Mouse (Mus musculus) intestine, postnatal 0 days (tissue): ENCODE results near the gene Zbtb7b. TPM values are rescaled to one million over a fixed set of nuclear protein-coding genes. Genes with fewer than 3 reads are reported as not detected.

Experiments used
- ATAC-seq: fragments of 200-750 bp; cut with Nextera tagmentation; 2 replicates; pipeline ENCODE4 v1.8.0; 2017; ENCODE audit warnings: mild to moderate bottlenecking, moderate TSS enrichment, moderate library complexity
- H3K27ac ChIP-seq: fragments of 300-500 bp; sonication (generic); 2 replicates; pipeline ENCODE4 v1.5.1; 2014; ENCODE audit warnings: mild to moderate bottlenecking, low read depth, low read length, moderate library complexity
- H3K27me3 ChIP-seq: fragments of 300-500 bp; sonication (generic); replicated peaks from 2 replicates; pipeline ENCODE4 v1.6.1; 2014; ENCODE audit warnings: low read length, mixed read lengths; ENCODE audit not compliant: control insufficient read depth, insufficient read depth
- H3K36me3 ChIP-seq: fragments of 300-500 bp; sonication (generic); 2 replicates; pipeline ENCODE4 v1.6.1; 2014; ENCODE audit warnings: mild to moderate bottlenecking, moderate library complexity; ENCODE audit not compliant: control insufficient read depth, insufficient read depth
- H3K4me1 ChIP-seq: fragments of 300-500 bp; sonication (generic); replicated peaks from 2 replicates; pipeline ENCODE4 v1.6.1; 2014; ENCODE audit warnings: antibody characterized with exemption, low read length, mixed read lengths; ENCODE audit not compliant: control insufficient read depth, insufficient read depth
- H3K4me2 ChIP-seq: fragments of 300-500 bp; sonication (generic); replicated peaks from 2 replicates; pipeline ENCODE4 v1.6.1; 2014; ENCODE audit warnings: low read depth, mild to moderate bottlenecking, moderate library complexity
- H3K4me3 ChIP-seq: fragments of 300-500 bp; sonication (generic); 2 replicates; pipeline ENCODE4 v1.5.1; 2014; ENCODE audit warnings: low read depth, low read length
- H3K9ac ChIP-seq: fragments of 300-500 bp; sonication (generic); 2 replicates; pipeline ENCODE4 v1.6.1; 2014; ENCODE audit warnings: mild to moderate bottlenecking, low read depth, low read length
- H3K9me3 ChIP-seq: fragments of 300-500 bp; sonication (generic); 2 replicates; pipeline ENCODE4 v1.6.1; 2016; ENCODE audit warnings: mixed run types; ENCODE audit not compliant: control insufficient read depth
- CTCF ChIP-seq: sonication (generic); IDR thresholded peaks from 2 replicates; pipeline ENCODE4 v1.5.1; 2016; ENCODE audit warnings: low read depth, mild to moderate bottlenecking, control low read depth, antibody characterized with exemption, moderate library complexity
- WGBS: fragments of 180-500 bp; shearing (Covaris S2); extraction: QIAGEN DNeasy Blood & Tissue Kit; methylation state at CpG from one replicate; pipeline ENCODE4 v1.1.7; 2014; 5-methylcytosine and 5-hydroxymethylcytosine counted together
- polyA plus RNA-seq: library from polyadenylated mRNA; unstranded; fragments of >200 nt; fragmentation: Nextera tagmentation; extraction: Ambion mirVana; gene quantifications from 2 replicates; pipeline ENCODE4 v1.2.1, GENCODE M21; 2015

Gene Zbtb7b
- polyA plus RNA-seq, 1 experiment from 2014 or later, result 14.3 TPM

DNA sequence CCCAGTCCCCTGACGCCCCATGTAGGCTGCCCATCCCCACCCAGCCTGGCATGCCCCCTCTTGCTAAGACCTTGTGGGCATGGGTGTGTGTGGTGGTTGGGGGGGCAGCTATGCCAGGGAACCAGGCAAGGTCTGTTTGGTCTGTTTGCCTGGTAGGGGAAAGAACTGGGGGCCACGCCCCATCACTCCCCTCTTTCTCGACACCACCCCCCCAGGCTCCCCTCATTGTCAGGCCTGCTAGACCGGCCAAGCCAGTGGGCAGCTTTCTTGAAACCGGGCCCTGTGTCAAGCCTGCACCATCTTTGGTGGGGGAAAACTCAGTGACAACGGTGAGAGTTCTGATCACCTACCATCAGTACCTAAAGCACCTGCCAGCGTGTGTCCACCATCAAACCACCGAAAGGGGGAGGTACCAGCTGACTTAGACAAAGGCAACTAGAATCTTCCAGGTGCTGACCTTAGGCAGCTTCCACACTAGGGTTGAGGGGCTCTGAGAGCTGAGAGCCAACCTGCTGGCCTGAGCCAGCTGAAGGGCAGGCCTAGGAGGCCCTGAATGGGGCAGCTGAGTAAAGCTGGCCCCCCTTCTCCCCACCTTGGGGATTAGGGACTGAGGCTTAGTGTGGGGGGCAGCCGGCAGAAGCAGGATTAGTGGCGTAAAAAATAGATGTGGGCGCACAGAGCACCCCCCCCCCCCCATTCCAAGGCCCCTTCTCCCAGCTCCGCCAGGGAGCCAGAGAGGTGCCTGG is 10.1 kb downstream of the Zbtb7b start:
- ATAC-seq, result no peak
- Histone ChIP-seq H3K4me3 (0 out of 2 replicates have a peak overlapping the region, but pooled peaks have one; percentile 7), H3K27me3 (no peaks in the 10 kb centered on the region), H3K36me3 (peaks cover 33% of the 10 kb centered on the region), H3K4me1 (peaks cover 6% of the 10 kb centered on the region; the same call in 1 of the 2 replicates), H3K9ac (no peak overlapping the region), H3K27ac (no peak overlapping the region), H3K4me2 (peak overlapping the region; percentile 21; the same call in 1 of the 2 replicates), H3K9me3 (no peaks in the 10 kb centered on the region)
- WGBS, result 64% methylated on average over 11 of the region's 12 CpGs
- TF ChIP-seq CTCF, result no peak

DNA sequence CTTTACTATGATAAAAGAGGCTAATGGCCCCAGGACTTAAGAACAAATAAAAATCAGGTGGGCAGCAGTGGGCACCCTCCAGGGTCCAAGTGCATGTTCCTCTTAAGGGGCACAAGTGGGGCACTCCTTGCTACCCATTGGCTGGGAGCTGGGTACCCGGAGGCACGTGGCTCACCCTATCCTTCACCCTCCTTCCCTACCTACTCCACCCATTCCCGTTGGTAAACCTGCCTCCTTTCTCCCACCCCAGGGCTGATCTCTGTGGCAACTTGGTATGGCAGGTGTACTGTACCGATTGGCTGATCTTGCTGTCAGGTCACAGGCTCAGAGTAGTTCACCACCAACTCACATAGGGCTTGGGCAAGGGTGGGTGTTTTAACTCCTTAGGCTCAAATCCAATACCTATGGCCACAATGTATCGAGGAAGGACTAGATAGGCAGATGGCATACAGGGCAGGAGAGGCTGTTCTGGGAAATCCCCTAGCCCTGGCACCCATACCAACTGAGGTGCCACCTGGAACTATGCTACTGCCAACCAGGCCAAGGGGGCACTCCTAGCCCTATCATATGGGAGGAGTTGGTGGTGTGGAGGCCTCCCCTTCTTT is 10.8 kb downstream of the Zbtb7b start:
- no peak for ATAC-seq
- Histone ChIP-seq H3K27me3 (no peaks in the 10 kb centered on the region), H3K4me2 (no peak overlapping the region; the same call in 1 of the 2 replicates), H3K4me1 (peaks cover 9% of the 10 kb centered on the region; the same call in 1 of the 2 replicates), H3K9ac (no peak overlapping the region), H3K4me3 (no peak overlapping the region), H3K27ac (0 out of 2 replicates have a peak overlapping the region, but pooled peaks have one; percentile 0), H3K36me3 (peaks cover 38% of the 10 kb centered on the region), H3K9me3 (no peaks in the 10 kb centered on the region)
- 64% methylated on average over 5 of the region's 5 CpGs for WGBS
- TF ChIP-seq CTCF, result no peak

DNA sequence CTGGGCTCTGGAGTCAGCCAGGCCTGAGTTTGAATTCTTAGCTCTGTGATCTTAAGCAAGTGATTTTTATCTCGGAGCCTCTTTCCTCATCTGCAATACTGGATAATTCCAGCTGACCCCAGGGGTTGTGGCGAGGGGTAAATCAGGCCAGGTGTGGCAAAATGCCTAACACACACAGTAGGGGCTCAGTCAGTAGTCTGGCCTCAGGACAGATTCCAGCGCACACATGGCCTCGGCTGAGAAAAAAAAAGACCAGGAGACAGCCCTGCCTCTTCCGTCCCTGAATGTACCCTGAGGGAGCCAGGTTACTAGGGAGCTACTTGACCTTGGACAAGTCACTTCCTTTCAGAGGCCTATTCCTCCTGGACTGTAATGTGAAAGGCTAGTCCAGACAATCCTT is 11.6 kb downstream of the Zbtb7b start:
- Histone ChIP-seq H3K9me3 (no peaks in the 10 kb centered on the region), H3K4me2 (no peak overlapping the region), H3K27ac (0 out of 2 replicates have a peak overlapping the region, but pooled peaks have one; percentile 0), H3K9ac (no peak overlapping the region), H3K27me3 (no peaks in the 10 kb centered on the region), H3K4me1 (peaks cover 16% of the 10 kb centered on the region), H3K36me3 (peaks cover 38% of the 10 kb centered on the region), H3K4me3 (no peak overlapping the region)
- 67% methylated on average over 5 of the region's 5 CpGs for WGBS
- TF ChIP-seq CTCF, result no peak
- ATAC-seq, result no peak

DNA sequence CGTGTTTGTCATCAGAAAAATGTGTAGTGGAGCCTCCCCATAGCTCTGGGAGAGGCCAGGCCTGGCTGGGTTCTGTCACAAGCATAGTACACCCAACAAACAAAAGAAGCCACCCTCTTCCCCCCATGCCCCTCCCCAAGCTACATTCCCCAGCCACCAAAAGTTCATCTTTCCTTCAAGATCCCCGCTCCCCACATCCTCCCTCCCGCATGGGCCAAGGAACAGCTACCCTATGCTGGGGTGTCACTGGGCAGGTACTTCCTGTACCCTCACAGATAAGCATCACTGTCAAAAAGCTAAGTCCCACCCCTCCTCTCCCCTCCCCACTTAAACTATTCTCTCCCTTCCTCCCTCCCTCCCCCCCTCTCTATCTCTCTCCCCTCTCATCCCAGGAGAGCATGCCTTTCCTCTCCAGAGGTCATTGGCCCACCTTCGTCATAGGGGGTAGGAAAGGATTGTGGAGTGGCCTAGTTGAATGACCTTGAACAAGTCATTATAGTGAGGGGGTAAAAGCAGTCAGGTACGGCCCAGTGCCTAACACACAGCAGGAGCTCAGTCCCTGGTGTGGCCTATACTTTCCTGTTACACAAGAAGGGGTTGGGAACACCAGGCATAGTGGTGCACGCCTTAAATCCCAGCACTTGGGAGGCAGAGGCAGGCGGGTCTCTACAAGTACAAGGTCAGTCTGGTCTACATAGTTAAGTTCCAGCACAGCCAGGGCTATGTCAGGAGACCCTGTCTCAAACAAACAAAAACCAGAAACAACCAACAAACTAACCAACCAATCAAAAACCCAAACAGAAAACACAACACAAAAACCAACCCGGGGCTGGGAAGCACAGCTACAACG is 12.3 kb downstream of the Zbtb7b start:
- no peaks in the 10 kb centered on the region for H3K9me3 ChIP-seq
- peaks cover 38% of the 10 kb centered on the region for H3K36me3 ChIP-seq
- H3K4me3 ChIP-seq, result no peak overlapping the region
- no peak for TF ChIP-seq CTCF
- H3K27me3 ChIP-seq, result no peaks in the 10 kb centered on the region
- no peak for ATAC-seq
- no peak overlapping the region for H3K9ac ChIP-seq
- no peak overlapping the region for H3K27ac ChIP-seq
- peaks cover 16% of the 10 kb centered on the region for H3K4me1 ChIP-seq
- 84% methylated on average over 9 of the region's 9 CpGs for WGBS
- no peak overlapping the region for H3K4me2 ChIP-seq

DNA sequence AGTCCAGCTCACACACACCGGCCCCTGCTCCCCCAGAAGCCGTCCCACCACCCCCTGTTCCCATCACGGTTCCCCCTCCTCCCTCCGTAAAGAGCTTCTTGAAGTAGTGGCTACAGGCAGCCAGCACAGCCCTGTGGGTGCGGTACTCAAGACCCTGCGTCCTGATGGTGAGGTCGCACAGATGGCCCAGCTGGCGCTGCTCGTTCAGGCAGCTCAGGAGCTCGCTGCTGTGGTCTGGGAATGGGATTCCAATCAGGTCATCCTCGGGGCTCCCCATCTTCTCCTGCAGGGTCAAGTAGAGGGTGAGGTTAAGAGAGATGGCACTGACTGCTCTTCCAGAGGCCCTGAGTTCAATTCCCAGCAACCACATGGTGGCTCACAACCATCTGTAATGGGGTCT is 13.3 kb downstream of the Zbtb7b start:
- no peak overlapping the region for H3K27ac ChIP-seq
- H3K9ac ChIP-seq, result no peak overlapping the region
- peaks cover 42% of the 10 kb centered on the region for H3K36me3 ChIP-seq
- peaks cover 9% of the 10 kb centered on the region for H3K4me1 ChIP-seq
- H3K4me3 ChIP-seq, result no peak overlapping the region
- H3K9me3 ChIP-seq, result no peaks in the 10 kb centered on the region
- H3K4me2 ChIP-seq, result no peak overlapping the region
- WGBS, result 78% methylated on average over 11 of the region's 11 CpGs
- no peak for TF ChIP-seq CTCF
- no peaks in the 10 kb centered on the region for H3K27me3 ChIP-seq
- ATAC-seq, result no peak

DNA sequence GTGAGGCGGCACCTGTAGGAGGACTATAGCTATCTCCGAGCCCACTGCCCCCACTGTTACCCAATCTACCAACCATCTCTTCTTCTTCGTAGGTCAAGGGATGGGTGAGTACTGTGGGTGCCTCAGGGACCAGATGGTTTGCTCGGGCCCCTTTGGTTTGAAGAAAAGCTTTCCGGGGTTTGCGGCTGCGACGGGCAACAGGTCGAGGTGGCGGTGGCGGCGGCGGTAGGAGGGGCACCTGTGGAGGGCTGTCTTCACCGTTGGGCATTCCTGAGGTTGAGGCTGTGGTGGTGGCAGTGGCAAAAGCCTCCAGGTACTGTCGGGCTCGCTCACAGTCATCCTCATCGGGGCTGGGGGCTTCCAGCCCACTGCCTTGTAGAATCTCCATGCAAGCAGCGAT is 13.9 kb downstream of the Zbtb7b start:
- WGBS, result 90% methylated on average over 18 of the region's 18 CpGs
- Histone ChIP-seq H3K27me3 (no peaks in the 10 kb centered on the region), H3K27ac (no peak overlapping the region), H3K4me3 (no peak overlapping the region), H3K9ac (no peak overlapping the region), H3K4me1 (peaks cover 9% of the 10 kb centered on the region), H3K4me2 (no peak overlapping the region), H3K36me3 (peaks cover 43% of the 10 kb centered on the region), H3K9me3 (no peaks in the 10 kb centered on the region)
- ATAC-seq, result no peak
- no peak for TF ChIP-seq CTCF
